ENCODE assay signal across 24 mouse cellular contexts in the genomic region with DNA sequence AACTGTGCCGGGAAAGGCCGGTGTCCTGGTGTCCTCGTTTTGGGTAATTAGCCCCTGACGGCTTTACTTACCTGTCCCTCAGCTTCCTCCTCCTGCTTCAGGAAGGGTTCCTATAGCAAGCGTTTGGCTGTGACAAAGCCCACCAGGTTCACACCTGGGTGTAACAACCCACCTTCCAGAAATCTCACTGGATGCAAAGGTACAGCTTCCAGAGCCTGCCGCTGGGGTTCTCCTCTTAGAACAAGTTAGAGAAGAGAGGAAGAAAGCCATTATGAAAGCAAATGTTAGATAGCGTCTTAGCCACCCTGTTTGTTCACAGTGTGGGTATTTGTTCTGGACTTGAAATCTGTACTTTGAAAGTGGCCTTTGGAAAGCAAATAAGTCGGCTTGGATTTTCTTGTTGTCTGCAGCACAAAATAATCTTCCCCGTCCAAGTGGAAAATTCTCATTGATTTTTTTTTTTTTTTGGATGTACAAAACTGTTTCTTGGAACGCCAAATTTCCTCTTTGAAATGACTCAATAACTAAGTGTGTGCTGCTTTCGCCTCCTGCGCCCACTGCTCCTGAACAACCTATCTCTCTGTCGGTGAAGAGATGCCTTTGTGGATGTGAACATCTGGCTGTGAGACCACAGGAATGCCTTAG.
DNase-seq lines count a peak whose midpoint lies in the region; ATAC-seq and TF ChIP-seq lines count a peak whose summit lies in the region.
"Had no signal": no experiment of that assay in that cellular context is flagged by ENCODE, and none has a peak within 500 bp of the region (broad histone marks: within the 10 kb centered on the region; RNA-seq: fewer than 3 reads in every experiment).

No protein-coding gene starts in this region.

- intact Hi-C loops in left cerebral cortex, adult 2 months (cut with DNase I), result no loop called here

- peak overlapping the region; percentile 99 for H3K27ac ChIP-seq in liver, adult 2 months (replicated peaks; ENCODE audit: insufficient read depth, low read depth, low read length)
- no peak overlapping the region for H3K27ac ChIP-seq in liver, embryonic 12.5 days
- peak overlapping the region; percentile 49 for H3K27ac ChIP-seq in midbrain, embryonic 10.5 days (replicated peaks)
- no peak overlapping the region for H3K27ac ChIP-seq in midbrain, postnatal 0 days (ENCODE audit: low read depth, low read length)
- H3K27ac ChIP-seq in liver, embryonic 16.5 days (ENCODE audit: low read length), result peak overlapping the region; percentile 41; the same call in 1 of the 2 replicates
- H3K27ac ChIP-seq in midbrain, embryonic 15.5 days, result peak overlapping the region; percentile 36; the same call in 1 of the 2 replicates
- no peak overlapping the region for H3K27ac ChIP-seq in left cerebral cortex, adult 2 months
- H3K27ac ChIP-seq: embryonic facial prominence, embryonic 15.5 days; forebrain, embryonic 10.5 days; heart, embryonic 15.5 days had no signal

- no peak for ATAC-seq in liver, embryonic 12.5 days
- no peak for ATAC-seq in midbrain, postnatal 0 days (ENCODE audit: low FRiP score)
- ATAC-seq in liver, embryonic 16.5 days (ENCODE audit: low read depth), result no peak
- no peak for ATAC-seq in midbrain, embryonic 15.5 days (replicated peaks)
- ATAC-seq: CD4-positive, CD25-positive, alpha-beta regulatory T cell, adult 4 months had no signal

- 20% methylated on average over 13 of the region's 13 CpGs for WGBS in liver, adult 2 months
- 49% methylated on average over 13 of the region's 13 CpGs for WGBS in liver, embryonic 12.5 days (ENCODE audit: insufficient replicate concordance)
- 76% methylated on average over 13 of the region's 13 CpGs for WGBS in midbrain, embryonic 10.5 days
- 45% methylated on average over 13 of the region's 13 CpGs for WGBS in midbrain, postnatal 0 days
- 52% methylated on average over 13 of the region's 13 CpGs for WGBS in liver, embryonic 16.5 days (ENCODE audit: insufficient replicate concordance)
- WGBS in midbrain, embryonic 15.5 days, result 53% methylated on average over 13 of the region's 13 CpGs
- WGBS in lung, adult 2 months, result 56% methylated on average over 13 of the region's 13 CpGs

- peak overlapping the region; percentile 57 for H3K9ac ChIP-seq in liver, adult 2 months (ENCODE audit: low read depth, low read length)
- no peak overlapping the region for H3K9ac ChIP-seq in liver, embryonic 12.5 days
- H3K9ac ChIP-seq in midbrain, postnatal 0 days (replicated peaks; ENCODE audit: low read length, poor library complexity, severe bottlenecking), result no peak overlapping the region
- no peak overlapping the region for H3K9ac ChIP-seq in liver, embryonic 16.5 days (ENCODE audit: low read depth, low read length)
- H3K9ac ChIP-seq in midbrain, embryonic 15.5 days, result no peak overlapping the region
- H3K9ac ChIP-seq: embryonic facial prominence, embryonic 15.5 days; heart, embryonic 15.5 days had no signal

- DNase-seq in liver, adult 2 months (ENCODE audit: extremely low read depth, low read depth, low spot score), result peak; percentile 97
- no peak for DNase-seq in midbrain, embryonic 10.5 days (ENCODE audit: low spot score)
- no peak for DNase-seq in midbrain, postnatal 0 days (ENCODE audit: low spot score)
- DNase-seq in left cerebral cortex, adult 2 months (ENCODE audit: extremely low spot score in 1 of 2, low spot score in 2 of 2), result no peak
- DNase-seq in lung, adult 2 months, result no peak
- DNase-seq: adrenal gland, adult 8-10 months; adrenal gland, postnatal 36 days; B cell, adult 2 months; cerebellum, adult 2 months; cerebellum, postnatal 10 days; embryo, embryonic 11 days; gastrocnemius, postnatal 36 days; heart, adult 18-20 months; heart, postnatal 14 days had no signal

- no peak overlapping the region for H3K4me3 ChIP-seq in liver, adult 2 months (ENCODE audit: insufficient read depth, low read depth, low read length)
- H3K4me3 ChIP-seq in liver, embryonic 12.5 days, result no peak overlapping the region
- H3K4me3 ChIP-seq in midbrain, embryonic 10.5 days, result no peak overlapping the region
- no peak overlapping the region for H3K4me3 ChIP-seq in midbrain, postnatal 0 days (ENCODE audit: low read depth, low read length)
- no peak overlapping the region for H3K4me3 ChIP-seq in liver, embryonic 16.5 days (ENCODE audit: low read depth, low read length)
- no peak overlapping the region for H3K4me3 ChIP-seq in midbrain, embryonic 15.5 days
- no peak overlapping the region for H3K4me3 ChIP-seq in left cerebral cortex, adult 2 months
- H3K4me3 ChIP-seq in lung, adult 2 months (replicated peaks; ENCODE audit: extremely low read depth, low read depth, low read length), result no peak overlapping the region
- H3K4me3 ChIP-seq: embryonic facial prominence, embryonic 15.5 days; erythroblast, embryonic 14.5 days; forebrain, embryonic 10.5 days; heart, embryonic 15.5 days had no signal

- peaks cover 30% of the 10 kb centered on the region for H3K36me3 ChIP-seq in liver, adult 2 months (ENCODE audit: control insufficient read depth, insufficient read depth, low read length)
- 0 out of 2 replicates have a peak, but pooled peaks cover 6% of the 10 kb centered on the region for H3K36me3 ChIP-seq in liver, embryonic 12.5 days
- 0 out of 2 replicates have a peak, but pooled peaks cover 5% of the 10 kb centered on the region for H3K36me3 ChIP-seq in midbrain, embryonic 10.5 days
- no peaks in the 10 kb centered on the region for H3K36me3 ChIP-seq in midbrain, postnatal 0 days (ENCODE audit: insufficient read depth, low read length)
- peaks cover 16% of the 10 kb centered on the region for H3K36me3 ChIP-seq in liver, embryonic 16.5 days (ENCODE audit: control insufficient read depth, insufficient read depth)
- H3K36me3 ChIP-seq in midbrain, embryonic 15.5 days (replicated peaks), result no peaks in the 10 kb centered on the region
- H3K36me3 ChIP-seq: embryonic facial prominence, embryonic 15.5 days; forebrain, embryonic 10.5 days; heart, embryonic 15.5 days had no signal

- no peaks in the 10 kb centered on the region for H3K79me2 ChIP-seq in liver, adult 2 months (ENCODE audit: control insufficient read depth, insufficient read depth, low read length)

- H3K4me1 ChIP-seq in liver, adult 2 months (ENCODE audit: control insufficient read depth, insufficient read depth, low read length), result peaks cover 52% of the 10 kb centered on the region
- no peaks in the 10 kb centered on the region; the same call in 1 of the 2 replicates for H3K4me1 ChIP-seq in liver, embryonic 12.5 days
- peaks cover 43% of the 10 kb centered on the region for H3K4me1 ChIP-seq in midbrain, embryonic 10.5 days
- 0 out of 2 replicates have a peak, but pooled peaks cover 8% of the 10 kb centered on the region for H3K4me1 ChIP-seq in midbrain, postnatal 0 days (ENCODE audit: insufficient read depth, low read length)
- no peaks in the 10 kb centered on the region; the same call in 1 of the 2 replicates for H3K4me1 ChIP-seq in liver, embryonic 16.5 days (ENCODE audit: control insufficient read depth, low read depth, low read length)
- H3K4me1 ChIP-seq in midbrain, embryonic 15.5 days, result peaks cover 30% of the 10 kb centered on the region
- no peaks in the 10 kb centered on the region; the same call in none of the 2 replicates for H3K4me1 ChIP-seq in lung, adult 2 months (ENCODE audit: control insufficient read depth, insufficient read depth, low read length)

- no peaks in the 10 kb centered on the region for H3K9me3 ChIP-seq in liver, embryonic 12.5 days (replicated peaks)
- H3K9me3 ChIP-seq in midbrain, embryonic 10.5 days (replicated peaks), result no peaks in the 10 kb centered on the region
- H3K9me3 ChIP-seq in midbrain, postnatal 0 days (ENCODE audit: low read length), result no peaks in the 10 kb centered on the region
- no peaks in the 10 kb centered on the region for H3K9me3 ChIP-seq in liver, embryonic 16.5 days (replicated peaks; ENCODE audit: control insufficient read depth, low read length)
- no peaks in the 10 kb centered on the region for H3K9me3 ChIP-seq in midbrain, embryonic 15.5 days
- H3K9me3 ChIP-seq: embryonic facial prominence, embryonic 15.5 days; forebrain, embryonic 10.5 days; G1E; heart, embryonic 15.5 days had no signal

- no peak for TF ChIP-seq POLR2A in liver, adult 2 months (IDR thresholded peaks at IDR 0.05; ENCODE audit: extremely low read depth, insufficient read depth, low read length)
- TF ChIP-seq POLR2A in lung, adult 2 months (IDR thresholded peaks at IDR 0.05; ENCODE audit: borderline replicate concordance, extremely low read depth, low read depth, low read length), result no peak

- H3K27me3 ChIP-seq in liver, adult 2 months (ENCODE audit: control insufficient read depth, insufficient read depth, low read length), result no peaks in the 10 kb centered on the region
- no peaks in the 10 kb centered on the region for H3K27me3 ChIP-seq in liver, embryonic 12.5 days (replicated peaks)
- no peaks in the 10 kb centered on the region; the same call in 1 of the 2 replicates for H3K27me3 ChIP-seq in midbrain, embryonic 10.5 days (ENCODE audit: low read depth, poor library complexity, severe bottlenecking)
- H3K27me3 ChIP-seq in midbrain, postnatal 0 days (ENCODE audit: insufficient read depth, low read length), result no peaks in the 10 kb centered on the region
- H3K27me3 ChIP-seq in liver, embryonic 16.5 days (ENCODE audit: control insufficient read depth, insufficient read depth, low read depth, low read length), result no peaks in the 10 kb centered on the region
- 0 out of 2 replicates have a peak, but pooled peaks cover 3% of the 10 kb centered on the region for H3K27me3 ChIP-seq in midbrain, embryonic 15.5 days (replicated peaks)
- H3K27me3 ChIP-seq: embryonic facial prominence, embryonic 15.5 days; heart, embryonic 15.5 days had no signal

- TF ChIP-seq CTCF in liver, adult 2 months (IDR thresholded peaks at IDR 0.05; ENCODE audit: low read depth, low read length), result no peak
- TF ChIP-seq CTCF in midbrain, postnatal 0 days (IDR thresholded peaks at IDR 0.05), result no peak
- TF ChIP-seq CTCF in left cerebral cortex, adult 2 months (IDR thresholded peaks at IDR 0.05), result no peak
- TF ChIP-seq CTCF in lung, adult 2 months (IDR thresholded peaks at IDR 0.05; ENCODE audit: insufficient read depth, low read length), result no peak

- H3K4me2 ChIP-seq in liver, embryonic 12.5 days, result no peak overlapping the region
- no peak overlapping the region for H3K4me2 ChIP-seq in midbrain, postnatal 0 days (ENCODE audit: low read depth, low read length, poor library complexity, severe bottlenecking)
- H3K4me2 ChIP-seq in liver, embryonic 16.5 days (ENCODE audit: low read depth, low read length), result no peak overlapping the region
- no peak overlapping the region for H3K4me2 ChIP-seq in midbrain, embryonic 15.5 days
- H3K4me2 ChIP-seq: embryonic facial prominence, embryonic 15.5 days; heart, embryonic 11.5 days; heart, embryonic 15.5 days had no signal

Comparison
In these comparisons a context has a peak if more than half of its experiments do, and no peak if none do; other contexts are left out.
1. H3K27ac ChIP-seq: peak in liver, adult 2 months (single experiment), midbrain, embryonic 10.5 days (single experiment), liver, embryonic 16.5 days (single experiment) and midbrain, embryonic 15.5 days (single experiment); none in liver, embryonic 12.5 days (single experiment), midbrain, postnatal 0 days (single experiment) and left cerebral cortex, adult 2 months (single experiment).